Mouse (Mus musculus): ENCODE results near the gene Ppp1r9b.

The Ppp1r9b gene

DNA sequence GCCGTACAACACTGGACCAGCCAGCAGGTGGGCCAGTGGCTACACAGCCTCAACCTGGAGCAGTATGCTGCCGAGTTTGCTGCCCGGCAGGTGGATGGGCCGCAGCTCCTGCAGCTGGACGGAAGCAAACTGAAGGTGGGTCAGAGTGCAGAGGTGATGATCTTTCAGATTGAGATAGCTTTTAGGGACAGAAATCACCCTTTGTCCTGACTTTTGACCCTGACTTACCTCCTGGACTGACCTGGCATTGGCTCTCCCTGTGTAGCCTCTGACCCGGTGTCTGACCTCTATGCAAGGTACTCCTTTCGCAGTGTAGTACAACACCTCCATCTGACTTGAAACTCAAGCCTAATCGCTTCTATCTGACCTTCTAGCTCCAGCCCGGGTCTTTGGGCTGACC is 32.6 kb downstream of the Ppp1r9b start:
- no peak for DNase-seq (ENCODE audit: low spot score in 2 of 2)

DNA sequence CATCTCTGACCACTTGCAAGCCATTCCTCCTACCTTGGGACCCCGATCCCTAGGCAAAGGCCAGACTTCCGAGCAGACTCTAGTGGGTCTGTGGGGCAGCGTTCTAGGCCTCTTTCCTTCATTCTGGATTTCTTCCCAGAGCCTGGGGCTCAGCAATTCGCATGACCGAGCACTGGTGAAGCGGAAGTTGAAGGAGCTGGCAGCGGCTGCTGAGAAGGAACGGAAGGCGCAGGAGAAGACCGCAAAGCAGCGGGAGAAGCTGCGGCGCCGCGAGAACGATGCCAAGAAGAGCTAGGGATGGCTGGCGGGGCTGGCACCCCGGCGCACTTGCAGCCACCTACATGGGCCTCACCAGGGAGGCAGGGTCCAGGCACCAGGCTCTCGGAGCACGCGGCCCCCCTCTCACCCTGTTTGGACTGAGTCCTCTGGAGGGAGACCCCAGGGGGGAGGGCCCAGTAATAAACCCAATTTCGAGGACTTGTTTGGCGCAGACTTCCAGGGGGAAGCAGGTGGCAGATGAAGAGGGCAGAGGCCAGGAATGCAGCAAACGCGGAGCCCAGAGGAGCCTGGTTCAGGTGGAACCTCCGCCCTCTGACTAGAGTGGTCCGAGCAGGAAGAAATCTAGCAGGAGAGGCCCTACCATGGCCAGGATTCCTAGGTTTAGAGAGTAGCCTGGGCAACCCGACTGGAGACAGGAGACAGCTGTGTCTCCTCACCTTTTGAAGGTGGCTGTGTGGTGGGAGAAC is 33.8 kb downstream of the Ppp1r9b start:
- no peak for DNase-seq (ENCODE audit: low spot score in 2 of 2)

DNA sequence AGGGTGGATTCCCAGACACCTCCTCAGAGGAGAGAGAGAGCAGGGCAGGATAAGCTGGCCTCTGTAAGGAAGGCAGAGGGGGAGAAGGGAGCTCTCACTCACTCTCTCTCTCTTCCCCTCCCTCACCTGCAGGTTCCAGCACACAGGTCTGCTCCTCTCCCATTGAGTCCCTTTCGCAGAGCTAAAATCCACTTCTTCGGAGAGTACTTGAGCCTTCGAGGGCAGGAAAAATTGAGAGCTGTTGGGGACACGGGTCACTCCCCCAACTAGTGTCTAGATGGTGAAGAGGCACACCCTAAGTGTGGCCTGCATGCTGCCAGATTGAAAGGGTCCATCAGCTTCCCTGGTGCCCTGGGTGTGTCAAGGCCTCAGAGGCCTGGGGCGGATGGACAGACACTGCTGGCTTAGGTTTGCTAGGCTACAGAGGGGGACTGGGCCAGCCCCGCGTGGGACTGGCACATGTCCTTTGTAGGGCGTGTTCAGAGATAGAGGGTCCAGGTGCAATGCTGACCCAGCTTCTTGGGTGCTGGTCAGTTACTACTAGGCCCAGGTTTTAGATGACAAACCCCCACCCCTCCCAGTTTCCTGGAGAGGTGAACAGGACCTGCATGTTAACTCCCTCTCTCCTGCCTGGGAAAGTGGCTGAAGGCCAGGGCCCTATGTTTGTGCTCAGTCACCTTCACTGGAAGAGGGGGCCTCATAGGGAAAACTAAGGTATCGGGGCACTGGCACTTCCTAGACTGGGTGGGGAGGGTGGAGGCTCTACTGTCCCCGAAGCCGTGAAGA is 34.6 kb downstream of the Ppp1r9b start:
- no peak for DNase-seq (ENCODE audit: low spot score in 2 of 2)

DNA sequence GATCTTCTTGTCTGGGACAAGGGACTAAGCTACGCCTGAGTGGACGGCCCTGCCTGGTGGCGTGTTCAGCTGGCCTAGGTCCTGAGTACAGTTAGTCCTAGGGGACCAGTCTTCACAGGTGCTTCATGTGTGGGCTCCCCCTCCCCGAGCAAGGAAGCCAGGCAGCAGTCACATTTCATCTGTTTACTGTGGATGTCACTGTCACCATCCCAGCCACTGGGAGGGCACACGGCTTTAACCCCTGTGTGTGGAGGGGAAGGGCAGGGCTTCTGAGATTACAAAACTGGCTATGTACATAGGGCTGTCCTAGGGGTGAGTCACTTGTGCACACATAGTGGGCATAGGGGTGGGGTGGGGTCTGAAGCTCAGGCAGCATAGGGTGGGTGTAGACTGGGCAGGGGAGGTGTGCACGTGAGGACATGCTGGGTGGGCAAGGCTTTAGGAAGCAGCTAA is 35.3 kb downstream of the Ppp1r9b start:
- DNase-seq (ENCODE audit: low spot score in 2 of 2), result no peak

DNA sequence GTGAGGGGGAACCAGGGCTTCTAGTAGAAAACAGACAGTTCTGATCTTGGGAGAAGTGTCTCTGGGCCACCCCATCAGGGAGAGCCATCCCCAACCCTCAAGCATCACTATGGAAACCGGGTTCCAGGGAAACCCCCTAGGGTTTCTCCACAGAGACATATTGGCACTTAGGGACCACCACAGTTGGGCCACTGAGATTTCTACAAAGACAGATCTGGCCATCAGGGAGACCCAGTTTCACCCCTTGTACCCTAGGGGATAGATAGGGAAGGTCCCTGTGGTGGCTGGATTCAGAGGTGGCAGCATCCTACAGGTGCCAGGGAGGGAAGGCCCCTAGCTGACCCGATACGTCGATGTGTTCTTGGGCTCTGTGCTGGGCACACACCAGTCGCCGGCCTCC is 36.0 kb downstream of the Ppp1r9b start:
- no peak for DNase-seq (ENCODE audit: low spot score in 2 of 2)

DNA sequence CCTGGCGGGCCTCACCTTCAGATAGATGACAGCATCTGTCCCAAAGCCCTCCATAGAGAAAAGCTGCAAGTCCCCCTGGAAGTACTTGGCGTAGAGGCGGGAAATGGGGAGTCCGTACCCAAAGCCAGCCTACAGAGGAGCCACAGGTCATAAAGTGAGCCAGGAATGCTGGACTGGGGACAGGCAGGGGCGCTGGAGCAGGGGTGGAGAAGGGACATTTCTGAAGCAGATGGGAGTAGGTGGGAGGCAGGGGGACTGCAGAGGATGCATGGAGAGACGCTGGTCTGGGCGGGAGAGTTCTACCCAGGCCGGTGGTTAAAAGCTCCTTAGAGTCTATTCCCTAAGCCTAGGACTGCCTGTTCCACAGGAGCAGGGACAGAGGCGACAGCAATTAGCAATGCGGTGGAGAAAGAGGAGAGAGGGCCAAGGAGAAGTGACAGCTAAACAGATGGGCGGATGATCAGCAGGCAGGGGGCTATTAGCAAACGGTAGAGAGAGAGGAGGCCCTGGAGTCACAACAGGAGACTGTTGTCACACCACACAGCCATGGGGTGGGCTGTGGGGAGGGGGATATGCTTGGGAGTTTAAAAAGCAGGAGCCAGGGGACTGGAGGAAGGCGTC is 37.1 kb downstream of the Ppp1r9b start:
- DNase-seq (ENCODE audit: low spot score in 2 of 2), result no peak

DNA sequence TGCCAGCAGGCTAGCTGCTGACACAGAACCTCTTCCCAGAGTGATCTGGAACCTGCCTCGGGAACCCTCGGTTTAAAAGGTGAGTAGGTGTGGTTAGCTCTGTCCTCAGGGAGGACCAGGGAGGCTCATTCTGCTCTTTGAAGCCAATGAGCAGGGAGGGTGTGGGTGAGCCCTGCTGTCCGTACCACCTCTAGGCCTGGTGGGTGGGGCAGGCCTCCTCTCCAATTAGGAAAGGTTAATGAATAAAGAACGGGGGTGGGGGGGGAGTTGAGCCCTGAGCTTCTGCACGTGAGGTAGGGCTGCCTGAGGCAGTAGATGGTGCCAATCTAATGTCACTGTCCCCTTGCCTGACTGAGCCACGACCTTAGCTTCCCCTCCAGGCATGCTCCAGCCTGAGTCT is 42.1 kb downstream of the Ppp1r9b start:
- no peak for DNase-seq (ENCODE audit: low spot score in 2 of 2)

DNA sequence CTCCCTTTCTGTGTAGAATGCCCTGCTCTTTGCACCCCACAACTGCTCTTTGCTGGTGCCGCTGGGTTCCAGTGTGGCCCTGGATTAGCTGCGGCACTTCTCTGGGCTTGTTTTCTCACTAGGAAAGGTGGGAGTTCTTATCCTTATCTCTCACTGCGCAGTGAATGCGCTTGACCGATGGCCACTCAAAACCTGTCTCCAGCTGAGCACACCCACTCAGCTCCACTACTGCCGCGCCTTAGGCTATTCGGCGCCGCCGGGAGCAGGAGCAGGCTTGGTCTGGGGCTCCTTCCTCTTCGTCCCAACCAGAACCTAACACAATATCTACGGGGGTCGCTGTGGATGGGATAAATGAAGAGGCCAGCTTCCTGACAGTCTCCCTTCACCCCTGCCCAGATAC is 42.8 kb downstream of the Ppp1r9b start:
- no peak for DNase-seq (ENCODE audit: low spot score in 2 of 2)

DNA sequence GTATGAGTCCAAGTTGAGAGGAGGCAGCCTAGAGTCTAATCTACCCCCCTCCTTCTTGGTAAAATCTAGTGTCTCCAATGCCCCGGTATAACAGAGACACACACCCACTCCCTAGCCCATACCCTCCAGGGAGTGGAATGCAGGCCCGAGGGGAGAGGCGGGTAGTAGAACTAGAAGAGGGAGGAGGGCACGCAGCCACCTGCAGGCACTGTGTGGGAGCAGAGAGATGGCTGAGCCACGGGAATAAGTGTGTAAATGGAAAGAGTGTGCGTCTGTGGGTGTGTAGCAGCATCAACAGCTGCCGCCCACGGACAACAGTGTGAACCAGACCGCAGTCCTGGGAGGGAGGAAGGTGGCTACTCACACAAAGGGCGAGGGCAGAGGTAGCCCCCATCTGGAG is 44.1 kb downstream of the Ppp1r9b start:
- no peak for DNase-seq (ENCODE audit: low spot score in 2 of 2)

DNA sequence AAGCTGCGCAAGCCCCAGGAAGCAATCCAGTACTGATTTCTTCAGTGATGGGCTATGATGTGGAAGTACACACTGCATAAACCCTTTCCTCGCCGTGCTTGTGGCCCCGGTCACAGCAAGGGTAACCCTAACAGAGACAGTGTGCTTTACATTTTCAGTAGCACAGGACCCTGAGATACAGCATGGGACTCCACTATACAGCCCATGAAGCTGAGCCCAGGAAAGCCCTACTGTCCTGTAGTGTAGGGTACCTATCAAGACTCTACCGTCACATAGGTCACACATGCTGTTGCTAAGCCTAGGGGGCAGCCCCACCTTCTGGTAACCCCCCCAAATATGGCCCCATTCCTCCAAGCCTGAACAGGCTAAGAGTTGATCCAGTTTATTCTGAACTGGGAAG is 45.7 kb downstream of the Ppp1r9b start:
- no peak for DNase-seq (ENCODE audit: low spot score in 2 of 2)

DNA sequence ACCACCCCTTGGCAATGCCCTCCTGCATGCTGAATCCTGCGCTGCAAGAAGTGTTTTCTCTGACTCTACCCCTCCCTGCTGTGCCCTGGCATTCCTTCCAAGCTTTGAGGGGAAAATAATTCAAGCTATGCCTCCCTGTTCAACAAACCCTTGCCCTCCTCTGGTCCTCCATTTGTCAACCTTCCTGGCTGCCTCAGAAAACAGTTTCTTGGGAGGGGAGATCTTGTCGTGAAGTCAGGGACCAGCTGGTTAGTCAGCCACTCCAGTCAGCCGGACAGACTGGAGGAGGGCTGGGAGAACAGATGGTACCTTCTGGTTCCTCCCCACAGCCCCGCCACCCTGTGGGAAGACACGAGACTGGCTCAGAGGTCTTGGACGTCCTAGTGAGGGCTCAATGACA is 46.5 kb downstream of the Ppp1r9b start:
- DNase-seq (ENCODE audit: low spot score in 2 of 2), result no peak

DNA sequence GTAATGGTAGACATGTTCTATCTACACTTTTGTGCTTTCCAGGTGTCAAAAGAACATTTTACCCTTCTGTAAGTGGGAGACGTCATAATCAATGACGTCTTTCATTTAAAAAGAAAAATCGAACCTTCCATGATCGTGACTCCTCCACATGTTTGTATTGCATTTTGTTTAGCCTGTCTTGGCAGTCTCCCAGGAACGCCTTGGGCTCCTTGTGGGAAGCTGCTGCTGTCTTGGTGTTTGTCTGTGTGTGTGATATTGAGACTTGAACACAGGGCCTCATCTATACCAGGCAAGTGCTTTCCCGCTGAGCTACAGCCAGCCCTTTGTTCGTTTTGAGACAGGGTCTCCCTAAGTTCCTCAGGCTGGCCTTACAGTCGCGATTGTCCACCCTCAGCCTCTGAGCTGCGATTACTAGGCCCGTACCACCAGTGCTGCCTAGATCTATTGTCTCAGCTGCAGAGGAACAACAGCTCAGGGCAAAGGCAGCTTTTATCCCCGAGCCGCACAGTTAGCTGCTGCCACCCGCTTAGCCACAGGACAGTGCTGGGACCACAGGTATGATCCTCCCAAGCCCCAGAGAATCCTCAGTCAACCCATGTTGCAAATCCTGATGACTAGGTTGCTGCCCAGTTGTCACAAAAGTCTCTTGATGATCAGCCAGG is 47.5 kb downstream of the Ppp1r9b start:
- no peak for DNase-seq (ENCODE audit: low spot score in 2 of 2)

DNA sequence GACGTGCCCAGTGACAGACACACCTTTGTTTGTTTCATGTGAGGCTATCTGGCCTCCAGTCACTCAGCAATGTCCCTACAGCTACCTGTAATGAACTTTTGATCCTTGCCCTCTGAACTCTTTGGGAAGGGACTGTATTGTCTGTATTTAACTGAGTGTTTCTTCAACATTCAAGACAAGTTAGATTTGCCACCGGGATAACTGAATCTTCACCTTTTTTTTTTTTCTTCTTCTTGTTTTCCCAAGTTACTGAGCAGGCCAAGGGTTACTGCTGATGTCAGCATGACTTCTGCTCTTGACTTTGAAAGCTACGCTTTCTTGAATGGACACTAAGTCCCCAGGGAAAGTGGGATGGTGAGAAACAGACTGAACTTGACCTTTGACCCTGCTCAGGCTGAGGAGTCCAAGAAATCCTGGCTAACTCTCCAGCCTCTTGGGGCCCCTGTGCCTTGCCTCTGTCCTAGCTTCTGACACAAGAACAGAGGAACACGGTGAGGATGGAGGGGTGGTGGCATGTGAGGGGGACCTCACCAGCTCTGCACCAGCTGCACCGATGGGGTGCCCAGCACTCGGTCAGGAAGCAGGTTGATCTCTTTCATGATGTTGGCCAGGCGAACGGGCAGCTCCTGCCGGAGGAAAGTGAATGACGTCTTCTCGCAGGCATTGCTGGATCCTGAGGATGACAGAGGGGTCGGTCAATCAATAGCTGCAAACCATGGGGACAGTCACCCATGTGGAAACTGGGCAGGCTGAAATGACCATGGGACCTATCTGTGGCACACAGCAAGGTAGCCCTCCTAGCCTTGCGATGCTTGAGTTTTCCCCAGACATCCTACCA is 48.2 kb downstream of the Ppp1r9b start:
- DNase-seq (ENCODE audit: low spot score in 2 of 2), result no peak

DNA sequence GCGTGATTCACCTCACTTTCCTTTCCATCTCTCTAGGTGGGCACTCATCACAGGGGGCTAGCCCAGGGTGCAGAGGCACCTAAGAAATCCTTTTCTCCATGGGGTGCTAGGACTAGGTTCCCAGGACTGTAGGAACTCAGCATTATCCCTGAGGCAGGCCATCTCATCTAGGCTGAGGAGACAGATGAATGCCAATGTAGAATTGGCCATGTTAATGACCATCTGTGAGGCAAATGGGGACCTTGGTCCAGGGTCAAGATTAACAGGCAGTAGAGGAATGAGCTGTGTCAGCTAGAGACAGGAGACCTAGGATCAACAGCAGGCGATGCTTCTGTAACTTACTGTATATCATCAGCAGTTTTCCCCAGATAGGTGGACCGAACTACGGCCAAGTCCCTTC is 48.9 kb downstream of the Ppp1r9b start:
- no peak for DNase-seq (ENCODE audit: low spot score in 2 of 2)

DNA sequence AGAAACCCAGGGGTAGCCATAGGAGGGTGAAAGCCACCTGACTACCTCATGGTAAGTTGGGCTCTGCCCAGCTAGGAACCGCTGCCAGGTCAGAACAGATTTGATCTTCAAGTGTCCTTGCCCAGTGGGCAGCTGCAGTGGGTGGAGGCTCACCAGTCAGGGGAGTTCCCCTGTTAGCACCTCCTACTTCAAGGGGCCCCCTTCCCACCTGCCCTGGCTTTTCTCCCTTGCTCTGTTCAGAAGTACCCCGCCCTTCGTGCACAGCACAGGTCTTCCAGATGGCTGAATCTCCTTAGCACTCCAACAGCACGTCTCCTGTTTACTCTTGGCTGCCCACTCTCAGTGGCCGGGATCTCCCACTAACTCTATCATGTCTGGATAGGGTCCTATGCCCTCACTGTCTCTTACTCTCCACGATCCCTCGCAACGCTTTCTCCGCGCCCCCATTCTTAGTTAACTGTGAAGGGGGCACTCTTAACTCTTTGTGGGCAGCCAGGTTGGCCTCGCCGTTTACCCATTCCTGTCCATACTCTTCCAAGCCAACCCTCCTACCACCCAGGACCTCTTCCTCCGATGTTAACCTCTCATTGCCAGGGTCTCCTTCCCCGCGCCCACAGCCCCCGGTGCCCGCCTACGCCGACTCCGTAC is 49.8 kb downstream of the Ppp1r9b start:
- DNase-seq (ENCODE audit: low spot score in 2 of 2), result peak; percentile 45 to 47

DNA sequence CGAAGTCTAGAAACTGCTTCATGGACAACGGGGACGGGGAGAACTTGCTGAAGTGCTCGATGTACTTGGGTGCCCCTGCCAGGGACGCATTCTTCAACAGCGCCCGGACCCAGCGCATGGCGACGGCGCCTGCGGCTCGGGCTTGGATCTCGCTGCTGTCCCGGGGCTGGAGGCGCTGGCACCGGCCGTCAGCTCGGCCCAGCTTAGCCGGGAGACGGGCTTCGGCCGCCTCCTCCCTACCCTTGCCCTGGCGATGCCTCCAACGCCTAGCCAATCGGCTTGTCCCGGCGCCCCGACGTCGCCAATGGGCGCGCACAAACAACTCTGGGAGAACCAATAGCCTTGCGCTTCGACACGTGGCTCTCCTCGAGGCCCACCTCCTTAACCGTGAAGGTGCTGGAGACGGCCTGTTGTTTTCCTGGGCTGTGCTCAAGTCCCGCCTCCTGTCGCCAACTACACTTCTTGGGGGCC is 50.3 kb downstream of the Ppp1r9b start, which contains the start of gene Pdk2:
Gene Pdk2, minus strand, starts transcription at position 216 of the 471 bp plus-strand sequence.
- DNase-seq (ENCODE audit: low spot score in 2 of 2), result peak; percentile 88 to 94

DNA sequence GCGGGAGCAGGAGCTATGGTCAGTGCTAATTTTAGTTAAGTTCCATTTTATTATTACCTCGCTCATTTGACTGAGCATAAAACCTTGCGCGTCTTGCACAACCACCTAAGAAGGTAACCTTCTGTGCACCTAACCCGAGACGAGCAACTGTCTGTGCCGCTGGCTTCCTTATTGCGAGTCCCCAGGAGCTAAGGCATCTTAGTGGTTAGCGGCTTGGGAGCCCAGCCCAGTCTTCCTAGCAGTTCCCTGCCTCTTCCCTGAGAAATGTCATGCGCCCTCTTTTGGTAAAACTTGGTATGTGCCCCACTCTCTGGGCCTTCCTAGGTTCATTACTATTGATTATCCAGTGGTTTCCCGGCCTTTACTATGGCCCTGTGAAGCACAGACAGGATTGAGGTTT is 51.3 kb downstream of the Ppp1r9b start:
- peak; percentile 80 to 83 for DNase-seq (ENCODE audit: low spot score in 2 of 2)

DNA sequence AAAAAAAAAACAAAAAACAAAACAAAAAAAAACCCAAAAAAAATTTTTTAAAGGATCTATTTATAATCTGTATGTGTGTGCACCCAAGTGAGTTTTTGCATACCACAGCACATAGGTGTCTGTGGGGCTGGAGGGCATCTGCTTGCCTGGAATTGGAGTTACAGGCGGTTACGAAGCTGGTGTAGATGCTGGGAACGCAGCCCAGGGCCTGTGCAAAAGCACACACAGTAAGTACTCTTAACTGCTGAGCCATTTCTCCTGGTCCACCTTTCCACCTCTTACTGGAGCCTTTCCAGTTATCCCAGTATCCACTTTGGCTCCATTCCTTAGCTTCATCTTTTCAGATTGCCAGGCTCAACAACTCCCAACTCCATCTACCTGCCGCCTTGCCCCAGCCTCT is 52.2 kb downstream of the Ppp1r9b start:
- no peak for DNase-seq (ENCODE audit: low spot score in 2 of 2)

DNA sequence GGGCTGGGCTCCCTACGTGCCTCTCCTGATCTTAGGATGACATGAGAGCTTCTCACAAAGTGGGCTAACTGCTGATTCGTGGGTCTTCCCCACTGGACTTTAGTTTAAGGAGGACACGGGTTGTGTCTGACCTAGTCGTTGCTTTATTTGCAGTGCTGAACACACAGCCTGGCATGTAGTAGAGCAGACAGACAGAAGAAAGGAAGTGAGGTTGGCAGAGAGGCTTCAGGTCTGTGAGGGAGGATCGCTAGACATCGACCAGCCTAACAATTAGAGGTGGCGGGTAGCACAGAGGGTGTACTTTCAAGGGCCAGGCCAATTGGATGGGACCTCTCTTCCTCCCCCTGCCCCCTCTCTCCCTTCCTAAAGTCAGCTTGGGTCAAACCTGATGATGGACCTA is 52.8 kb downstream of the Ppp1r9b start:
- no peak for DNase-seq (ENCODE audit: low spot score in 2 of 2)

DNA sequence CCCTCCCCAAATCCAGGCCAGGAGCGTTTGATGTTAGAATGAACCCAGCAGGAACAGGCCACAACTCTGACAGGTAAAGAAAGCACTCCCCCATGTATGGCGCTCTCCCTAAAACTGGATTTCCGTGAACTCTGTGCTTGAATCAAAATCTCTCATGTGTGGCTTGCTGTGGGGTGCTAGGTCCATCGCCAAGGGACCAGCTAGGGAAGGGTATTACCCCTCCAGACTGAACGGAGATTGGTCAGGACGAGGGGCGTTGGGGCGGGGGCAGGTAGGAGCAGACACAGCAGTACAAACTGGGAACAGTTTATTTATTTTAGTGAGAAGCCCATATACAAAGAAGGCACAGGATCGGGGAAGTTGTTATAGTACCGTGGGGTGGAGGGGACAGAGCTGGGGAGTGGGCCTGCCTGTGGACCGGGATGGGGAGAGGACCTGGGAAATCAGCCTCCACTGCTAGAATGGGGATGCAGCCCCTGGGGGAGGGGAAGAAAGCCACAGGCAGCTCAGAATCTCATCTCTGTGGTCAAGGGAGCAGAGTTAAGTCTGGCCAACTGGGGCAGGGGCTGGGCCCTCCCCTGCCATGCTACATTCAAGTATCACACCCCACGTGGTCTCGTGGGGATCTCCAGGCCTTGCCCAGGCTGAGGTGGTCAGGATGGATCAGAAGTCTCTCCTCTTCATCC is 53.5 kb downstream of the Ppp1r9b start:
- DNase-seq (ENCODE audit: low spot score in 2 of 2), result no peak
